Mouse (Mus musculus): ENCODE data around the gene Slc27a2. TPM values are rescaled to one million over a fixed set of nuclear protein-coding genes. Genes with fewer than 3 reads are reported as not detected.

Gene Slc27a2
- polyA plus RNA-seq, 1 experiment from 2014 or later = 0.79 TPM

- no peak for ATAC-seq (ENCODE audit: extremely low read depth, insufficient number of reproducible peaks, low FRiP score, low TSS enrichment)
- H3K9me3 ChIP-seq = no peaks in the 10 kb centered on the region
- 91% methylated on average over 1 of the region's 1 CpGs for WGBS
- H3K4me2 ChIP-seq = no peak overlapping the region
- no peak overlapping the region for H3K27ac ChIP-seq (replicated peaks)
- peaks cover 35% of the 10 kb centered on the region for H3K27me3 ChIP-seq (replicated peaks)
- no peak overlapping the region for H3K9ac ChIP-seq
- H3K4me3 ChIP-seq = no peak overlapping the region
- peaks cover 5% of the 10 kb centered on the region for H3K4me1 ChIP-seq
- no peaks in the 10 kb centered on the region for H3K36me3 ChIP-seq
Observed at GRCm38 (mm10) chr2:126560094-126560493, 7.9 kb downstream of the Slc27a2 start.

DNA sequence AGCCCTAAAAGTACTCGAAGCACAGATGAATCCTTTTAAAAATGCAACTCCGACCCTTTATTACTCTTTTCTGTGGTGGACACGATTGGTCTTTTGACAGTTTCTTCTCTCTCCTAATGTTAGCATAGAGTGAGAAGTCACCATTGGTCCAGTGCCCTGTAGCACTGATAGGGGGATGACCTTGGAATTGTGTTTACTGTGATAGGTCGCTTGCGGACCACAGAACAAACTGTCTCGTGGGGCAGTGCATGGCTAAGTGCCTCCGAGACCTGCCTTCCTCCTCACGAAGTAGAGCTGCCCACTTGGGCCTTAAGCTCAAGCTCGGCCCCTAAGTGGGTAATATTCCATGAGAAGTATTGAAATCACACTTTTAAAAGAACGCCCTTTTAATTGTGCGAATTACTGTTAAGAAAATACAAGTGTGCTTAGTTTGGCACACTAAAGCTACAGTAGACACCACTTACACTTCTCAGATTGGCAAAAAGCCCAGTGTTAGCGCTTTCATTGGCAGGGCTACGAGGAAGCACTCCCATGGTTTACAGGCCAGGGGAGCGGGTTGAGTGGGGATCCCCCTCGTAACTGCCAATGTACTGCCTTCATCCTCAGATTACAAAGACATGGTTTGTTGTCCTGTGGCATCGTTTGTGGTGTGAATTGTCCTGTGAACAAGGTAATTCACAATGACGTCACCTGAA, 11.4 kb downstream of the Slc27a2 start:
- H3K4me2 ChIP-seq = peak overlapping the region; percentile 25; the same call in 1 of the 2 replicates
- no peaks in the 10 kb centered on the region for H3K9me3 ChIP-seq
- peaks cover 5% of the 10 kb centered on the region for H3K4me1 ChIP-seq
- 50% methylated on average over 17 of the region's 17 CpGs for WGBS
- H3K4me3 ChIP-seq = no peak overlapping the region
- H3K27me3 ChIP-seq (replicated peaks) = peaks cover 24% of the 10 kb centered on the region
- no peak overlapping the region for H3K9ac ChIP-seq
- H3K36me3 ChIP-seq = no peaks in the 10 kb centered on the region
- no peak; the same call in 1 of the 2 replicates for ATAC-seq (ENCODE audit: extremely low read depth, insufficient number of reproducible peaks, low FRiP score, low TSS enrichment)
- peak overlapping the region; percentile 26; the same call in 1 of the 2 replicates for H3K27ac ChIP-seq (replicated peaks)

GRCm38 (mm10) chr2:126572163-126572562, 20.0 kb downstream of the Slc27a2 start:
- no peak overlapping the region for H3K4me2 ChIP-seq
- H3K27ac ChIP-seq (replicated peaks) = no peak overlapping the region
- no peaks in the 10 kb centered on the region for H3K4me1 ChIP-seq
- no peak overlapping the region for H3K4me3 ChIP-seq
- H3K36me3 ChIP-seq = no peaks in the 10 kb centered on the region
- H3K9me3 ChIP-seq = peaks cover 14% of the 10 kb centered on the region
- peaks cover 7% of the 10 kb centered on the region; the same call in 1 of the 2 replicates for H3K27me3 ChIP-seq (replicated peaks)
- H3K9ac ChIP-seq = no peak overlapping the region
- ATAC-seq (ENCODE audit: extremely low read depth, insufficient number of reproducible peaks, low FRiP score, low TSS enrichment) = no peak
- WGBS = 56% methylated on average over 1 of the region's 1 CpGs

- H3K36me3 ChIP-seq = no peaks in the 10 kb centered on the region
- WGBS = 64% methylated on average over 4 of the region's 4 CpGs
- H3K4me2 ChIP-seq = no peak overlapping the region
- 0 out of 2 replicates have a peak, but pooled peaks cover 7% of the 10 kb centered on the region for H3K27me3 ChIP-seq (replicated peaks)
- peaks cover 14% of the 10 kb centered on the region for H3K9me3 ChIP-seq
- H3K4me3 ChIP-seq = no peak overlapping the region
- H3K4me1 ChIP-seq = no peaks in the 10 kb centered on the region
- no peak overlapping the region for H3K27ac ChIP-seq (replicated peaks)
- no peak overlapping the region for H3K9ac ChIP-seq
- ATAC-seq (ENCODE audit: extremely low read depth, insufficient number of reproducible peaks, low FRiP score, low TSS enrichment) = no peak
Observed at GRCm38 (mm10) chr2:126572747-126573146, 20.5 kb downstream of the Slc27a2 start.

GRCm38 (mm10) chr2:126575391-126576176, 23.4 kb downstream of the Slc27a2 start:
- WGBS = 73% methylated on average over 11 of the region's 11 CpGs
- no peak overlapping the region for H3K27ac ChIP-seq (replicated peaks)
- peaks cover 10% of the 10 kb centered on the region for H3K9me3 ChIP-seq
- H3K4me1 ChIP-seq = no peaks in the 10 kb centered on the region
- 0 out of 2 replicates have a peak, but pooled peaks cover 7% of the 10 kb centered on the region for H3K27me3 ChIP-seq (replicated peaks)
- H3K4me3 ChIP-seq = no peak overlapping the region
- H3K4me2 ChIP-seq = no peak overlapping the region
- ATAC-seq (ENCODE audit: extremely low read depth, insufficient number of reproducible peaks, low FRiP score, low TSS enrichment) = no peak
- H3K36me3 ChIP-seq = no peaks in the 10 kb centered on the region
- H3K9ac ChIP-seq = no peak overlapping the region

- no peaks in the 10 kb centered on the region for H3K4me1 ChIP-seq
- H3K4me3 ChIP-seq = no peak overlapping the region
- no peak for ATAC-seq (ENCODE audit: extremely low read depth, insufficient number of reproducible peaks, low FRiP score, low TSS enrichment)
- H3K9me3 ChIP-seq = no peaks in the 10 kb centered on the region
- H3K27me3 ChIP-seq (replicated peaks) = 0 out of 2 replicates have a peak, but pooled peaks cover 7% of the 10 kb centered on the region
- H3K36me3 ChIP-seq = no peaks in the 10 kb centered on the region
- H3K4me2 ChIP-seq = no peak overlapping the region
- no peak overlapping the region for H3K9ac ChIP-seq
- H3K27ac ChIP-seq (replicated peaks) = no peak overlapping the region
- WGBS = 74% methylated on average over 5 of the region's 5 CpGs
Observed at GRCm38 (mm10) chr2:126577362-126577761, 25.2 kb downstream of the Slc27a2 start.

DNA sequence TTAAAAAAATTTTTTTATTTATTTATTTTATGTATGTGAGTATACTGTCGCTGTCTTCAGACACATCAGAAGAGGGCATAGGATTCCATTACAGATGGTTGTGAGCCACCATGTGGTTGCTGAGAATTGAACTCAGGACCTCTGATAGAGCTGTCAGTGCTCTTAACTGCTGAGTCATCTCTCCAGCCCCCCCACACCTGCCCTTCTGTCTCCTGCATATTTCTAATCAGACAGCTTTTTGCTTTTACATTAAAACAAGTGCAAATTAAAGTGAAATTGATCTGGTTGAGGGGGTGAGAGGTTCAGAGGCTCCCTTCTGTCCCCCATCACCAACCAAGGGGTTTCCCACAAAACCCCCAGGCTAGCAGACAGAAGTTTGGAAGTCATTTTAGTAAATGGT, 27.1 kb downstream of the Slc27a2 start:
- Histone ChIP-seq H3K27ac (replicated peaks) (no peak overlapping the region), H3K9me3 (no peaks in the 10 kb centered on the region), H3K4me1 (no peaks in the 10 kb centered on the region), H3K36me3 (no peaks in the 10 kb centered on the region), H3K9ac (no peak overlapping the region), H3K4me2 (no peak overlapping the region), H3K4me3 (no peak overlapping the region), H3K27me3 (replicated peaks) (0 out of 2 replicates have a peak, but pooled peaks cover under 1% of the 10 kb centered on the region)
- no peak for ATAC-seq (ENCODE audit: extremely low read depth, insufficient number of reproducible peaks, low FRiP score, low TSS enrichment)
- 91% methylated on average over 1 of the region's 1 CpGs for WGBS

DNA sequence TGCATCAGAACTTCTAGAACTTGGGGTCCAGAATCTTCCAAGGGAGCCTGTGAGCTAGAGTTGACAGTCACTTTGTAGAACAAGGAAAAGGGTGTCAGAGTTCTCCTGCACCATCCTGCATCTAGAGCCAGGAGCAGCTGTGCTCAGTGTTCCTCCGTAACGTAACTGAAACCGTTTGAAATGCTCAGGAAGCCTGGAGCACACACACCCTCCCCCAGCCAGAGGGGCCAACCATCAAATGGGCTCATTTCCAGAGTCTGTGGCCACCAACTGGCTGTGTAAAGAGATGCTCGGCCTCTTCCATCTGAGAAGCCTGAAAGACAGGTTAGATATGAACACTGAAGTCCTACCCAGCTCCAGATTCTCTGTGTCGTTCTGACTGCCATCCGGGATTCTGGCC, 31.8 kb downstream of the Slc27a2 start:
- Histone ChIP-seq H3K27ac (replicated peaks) (no peak overlapping the region), H3K4me1 (no peaks in the 10 kb centered on the region), H3K4me3 (no peak overlapping the region), H3K9ac (no peak overlapping the region), H3K4me2 (no peak overlapping the region), H3K9me3 (no peaks in the 10 kb centered on the region), H3K27me3 (replicated peaks) (no peaks in the 10 kb centered on the region), H3K36me3 (no peaks in the 10 kb centered on the region)
- WGBS = 61% methylated on average over 6 of the region's 6 CpGs
- ATAC-seq (ENCODE audit: extremely low read depth, insufficient number of reproducible peaks, low FRiP score, low TSS enrichment) = no peak

DNA sequence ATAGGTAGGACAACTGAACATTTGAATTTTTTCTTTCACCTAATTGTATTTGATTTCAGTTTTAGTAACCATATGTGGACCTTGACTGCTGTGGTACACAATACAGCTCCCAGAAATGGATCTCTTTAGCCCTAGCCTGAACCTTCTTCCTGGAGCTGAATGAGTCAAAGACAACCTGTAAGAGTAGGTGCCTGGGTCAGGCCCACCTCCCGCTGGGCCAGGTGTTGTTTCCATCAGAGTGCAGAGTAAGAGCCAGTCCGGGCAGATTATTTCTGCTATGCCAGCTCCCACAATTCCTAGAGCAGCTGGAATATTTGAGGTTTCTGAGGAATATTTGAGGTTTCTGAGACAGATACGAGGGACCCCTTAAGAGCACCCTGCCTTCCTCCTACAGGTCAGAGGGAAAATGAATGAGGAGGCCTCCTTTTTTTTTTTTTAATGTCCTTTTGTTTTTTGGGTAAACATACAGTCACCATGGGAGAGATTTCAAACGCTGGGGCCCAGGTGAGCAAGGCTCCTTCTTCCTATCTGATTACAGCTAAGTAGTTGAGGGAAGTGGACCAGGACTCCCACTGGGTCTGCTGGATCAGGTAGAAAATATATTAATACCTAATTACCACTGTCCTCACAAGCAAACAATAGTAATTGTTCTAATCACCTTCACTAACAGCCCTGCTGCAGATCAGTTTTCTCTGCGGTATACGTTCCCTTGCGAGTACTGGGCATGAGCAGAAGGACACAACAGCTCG, 32.6 kb downstream of the Slc27a2 start:
- Histone ChIP-seq H3K4me2 (no peak overlapping the region), H3K9me3 (no peaks in the 10 kb centered on the region), H3K4me3 (no peak overlapping the region), H3K9ac (no peak overlapping the region), H3K36me3 (no peaks in the 10 kb centered on the region), H3K4me1 (no peaks in the 10 kb centered on the region), H3K27ac (replicated peaks) (no peak overlapping the region), H3K27me3 (replicated peaks) (no peaks in the 10 kb centered on the region)
- ATAC-seq (ENCODE audit: extremely low read depth, insufficient number of reproducible peaks, low FRiP score, low TSS enrichment) = no peak
- WGBS = 76% methylated on average over 8 of the region's 8 CpGs

DNA sequence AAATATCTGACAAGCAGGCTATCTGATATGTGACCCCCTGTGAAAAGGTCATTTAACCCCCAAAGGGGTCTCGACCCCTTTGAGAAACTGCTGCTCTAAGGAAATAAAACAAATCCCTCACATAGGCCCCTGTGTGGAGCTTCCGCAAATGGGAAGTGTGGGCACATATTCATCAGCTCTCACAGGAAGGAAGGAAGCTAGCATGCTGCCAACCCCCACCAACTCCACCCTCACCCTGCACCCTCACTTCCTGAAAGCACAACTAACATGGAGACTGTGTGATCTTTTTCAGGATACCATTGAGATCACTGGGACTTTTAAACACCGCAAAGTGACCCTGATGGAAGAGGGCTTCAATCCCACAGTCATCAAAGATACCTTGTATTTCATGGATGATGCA, 35.3 kb downstream of the Slc27a2 start:
- H3K36me3 ChIP-seq = no peaks in the 10 kb centered on the region
- H3K27ac ChIP-seq (replicated peaks) = no peak overlapping the region
- WGBS = 65% methylated on average over 3 of the region's 3 CpGs
- H3K9me3 ChIP-seq = no peaks in the 10 kb centered on the region
- no peak for ATAC-seq (ENCODE audit: extremely low read depth, insufficient number of reproducible peaks, low FRiP score, low TSS enrichment)
- H3K27me3 ChIP-seq (replicated peaks) = no peaks in the 10 kb centered on the region
- H3K4me3 ChIP-seq = no peak overlapping the region
- H3K4me1 ChIP-seq = no peaks in the 10 kb centered on the region
- no peak overlapping the region for H3K9ac ChIP-seq
- H3K4me2 ChIP-seq = no peak overlapping the region

DNA sequence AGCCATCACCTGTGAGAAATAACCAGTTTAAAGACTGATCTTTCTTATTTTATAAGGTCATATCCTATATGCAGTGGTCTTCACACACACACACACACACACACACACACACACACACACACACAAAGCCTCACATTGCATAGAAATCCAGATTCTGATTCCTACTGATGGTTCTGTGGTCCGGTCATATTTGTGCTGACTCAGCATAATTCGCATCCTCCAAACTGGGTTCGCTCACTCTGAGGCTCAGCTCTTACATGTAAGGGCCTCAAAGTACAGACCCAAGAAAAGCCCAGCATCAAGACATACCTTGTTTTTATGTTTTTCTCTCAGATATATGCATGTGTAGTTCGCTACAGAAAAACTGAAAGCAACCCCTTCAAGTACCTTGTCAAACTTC, 39.1 kb downstream of the Slc27a2 start:
- Histone ChIP-seq H3K4me2 (no peak overlapping the region), H3K27me3 (replicated peaks) (0 out of 2 replicates have a peak, but pooled peaks cover 5% of the 10 kb centered on the region), H3K9me3 (no peaks in the 10 kb centered on the region), H3K27ac (replicated peaks) (no peak overlapping the region), H3K4me1 (0 out of 2 replicates have a peak, but pooled peaks cover 3% of the 10 kb centered on the region), H3K36me3 (no peaks in the 10 kb centered on the region), H3K9ac (no peak overlapping the region), H3K4me3 (no peak overlapping the region)
- no peak for ATAC-seq (ENCODE audit: extremely low read depth, insufficient number of reproducible peaks, low FRiP score, low TSS enrichment)
- WGBS = 91% methylated on average over 4 of the region's 4 CpGs

Measured in heart, embryonic 13.5 days (tissue).